In the genomic region with DNA sequence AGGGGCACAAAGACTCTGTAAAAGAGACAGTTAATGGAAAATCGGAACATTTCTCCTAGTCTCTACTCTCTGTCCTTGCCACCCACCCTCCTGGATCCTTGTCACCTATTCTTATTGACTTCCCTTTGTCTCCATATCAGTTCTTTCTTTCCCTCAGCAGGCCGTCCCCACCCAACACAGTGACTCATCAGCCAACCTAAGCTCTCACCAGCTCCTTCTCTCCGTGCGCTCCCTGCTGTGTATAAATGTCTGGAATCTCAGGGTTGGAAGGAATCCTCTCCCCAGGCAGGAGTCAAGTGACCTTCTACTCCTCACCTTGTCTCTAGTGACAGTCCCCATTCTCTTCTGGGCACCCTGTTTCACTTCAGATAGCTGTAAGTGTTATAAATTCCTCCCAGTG, we compare ENCODE assay signal across 27 mouse cellular contexts. TPM values are rescaled to one million over a fixed set of nuclear protein-coding genes. Genes with fewer than 3 reads are reported as not detected.
DNase-seq lines count a peak whose midpoint lies in the region; ATAC-seq and TF ChIP-seq lines count a peak whose summit lies in the region.
"Had no signal": no experiment of that assay in that cellular context is flagged by ENCODE, and none has a peak within 500 bp of the region (broad histone marks: within the 10 kb centered on the region; RNA-seq: fewer than 3 reads in every experiment).

No protein-coding gene starts in this region.

- H3K9ac ChIP-seq in heart, embryonic 14.5 days (ENCODE audit: low read length) = no peak overlapping the region
- no peak overlapping the region for H3K9ac ChIP-seq in intestine, embryonic 15.5 days
- H3K9ac ChIP-seq: forebrain, embryonic 15.5 days; heart, embryonic 15.5 days; liver, embryonic 15.5 days; midbrain, embryonic 15.5 days; neural tube, embryonic 12.5 days had no signal

- H3K4me1 ChIP-seq in heart, embryonic 14.5 days (ENCODE audit: control insufficient read depth in 2 of 2, insufficient read depth in 2 of 2, low read length in 2 of 2) = peaks cover 11 to 17% of the 10 kb centered on the region in 2 experiments; a peak in 3 of 4 replicates
- H3K4me1 ChIP-seq in intestine, embryonic 15.5 days (replicated peaks) = no peaks in the 10 kb centered on the region
- H3K4me1 ChIP-seq: forebrain, embryonic 15.5 days; liver, embryonic 15.5 days; midbrain, embryonic 15.5 days; neural tube, embryonic 12.5 days had no signal

- H3K4me3 ChIP-seq in heart, embryonic 14.5 days (ENCODE audit: control insufficient read depth in 1 of 2, insufficient read depth in 1 of 2, low read depth in 1 of 2, low read length in 2 of 2) = no peak overlapping the region
- H3K4me3 ChIP-seq in intestine, embryonic 15.5 days (replicated peaks) = no peak overlapping the region
- no peak overlapping the region for H3K4me3 ChIP-seq in gastrocnemius, adult 2 months
- H3K4me3 ChIP-seq: embryonic facial prominence, embryonic 10.5 days; forebrain, embryonic 15.5 days; heart, embryonic 15.5 days; limb, embryonic 10.5 days; liver, embryonic 15.5 days; midbrain, embryonic 15.5 days; neural tube, embryonic 12.5 days had no signal

- 40% methylated on average over 4 of the region's 4 CpGs for WGBS in heart, embryonic 14.5 days
- 64% methylated on average over 4 of the region's 4 CpGs for WGBS in intestine, embryonic 15.5 days

- no peak for ATAC-seq in heart, embryonic 14.5 days (ENCODE audit: insufficient number of reproducible peaks, insufficient read depth, low FRiP score, low read depth)
- ATAC-seq in intestine, embryonic 15.5 days = peak; percentile 55
- ATAC-seq: forebrain, embryonic 15.5 days; lung, postnatal 0 days had no signal

- peaks cover 3% of the 10 kb centered on the region; the same call in 1 of the 2 replicates for H3K27me3 ChIP-seq in heart, embryonic 14.5 days (ENCODE audit: control insufficient read depth, insufficient read depth, low read length)
- peaks cover 6% of the 10 kb centered on the region; the same call in 1 of the 2 replicates for H3K27me3 ChIP-seq in intestine, embryonic 15.5 days (replicated peaks)
- H3K27me3 ChIP-seq: CH12.LX; forebrain, embryonic 15.5 days; neural tube, embryonic 12.5 days had no signal

- no peak overlapping the region for H3K4me2 ChIP-seq in heart, embryonic 14.5 days (ENCODE audit: low read length)
- H3K4me2 ChIP-seq in intestine, embryonic 15.5 days (replicated peaks) = no peak overlapping the region
- H3K4me2 ChIP-seq: forebrain, embryonic 15.5 days; heart, embryonic 15.5 days; liver, embryonic 15.5 days; midbrain, embryonic 15.5 days; neural tube, embryonic 12.5 days had no signal

- no peaks in the 10 kb centered on the region for H3K36me3 ChIP-seq in heart, embryonic 14.5 days (ENCODE audit: control insufficient read depth, insufficient read depth, low read length)
- no peaks in the 10 kb centered on the region for H3K36me3 ChIP-seq in intestine, embryonic 15.5 days
- H3K36me3 ChIP-seq: embryonic facial prominence, embryonic 10.5 days; forebrain, embryonic 15.5 days; heart, embryonic 15.5 days; limb, embryonic 10.5 days; liver, embryonic 15.5 days; midbrain, embryonic 15.5 days; neural tube, embryonic 12.5 days had no signal

- H3K9me3 ChIP-seq in heart, embryonic 14.5 days (ENCODE audit: control insufficient read depth, low read length) = no peaks in the 10 kb centered on the region
- H3K9me3 ChIP-seq in intestine, embryonic 15.5 days = no peaks in the 10 kb centered on the region
- H3K9me3 ChIP-seq: embryonic facial prominence, embryonic 10.5 days; forebrain, embryonic 15.5 days; heart, embryonic 15.5 days; limb, embryonic 10.5 days; liver, embryonic 15.5 days; midbrain, embryonic 15.5 days; neural tube, embryonic 12.5 days had no signal

- TF ChIP-seq CTCF in gastrocnemius, adult 2 months (IDR thresholded peaks at IDR 0.05) = no peak

- intact Hi-C loops in heart, postnatal 25 days (cut with DNase I) = no loop called here
- intact Hi-C loops in gastrocnemius, adult 2 months (cut with DNase I) = no loop called here

- H3K27ac ChIP-seq in heart, embryonic 14.5 days (replicated peaks in 1 of 2; ENCODE audit: control insufficient read depth in 1 of 2, insufficient read depth in 1 of 2, low read depth in 2 of 2, low read length in 2 of 2) = peak overlapping the region; percentile 9 to 14; a peak in 1 of 4 replicates
- no peak overlapping the region for H3K27ac ChIP-seq in intestine, embryonic 15.5 days
- H3K27ac ChIP-seq in gastrocnemius, adult 2 months = no peak overlapping the region
- H3K27ac ChIP-seq: embryonic facial prominence, embryonic 10.5 days; forebrain, embryonic 15.5 days; heart, embryonic 15.5 days; limb, embryonic 10.5 days; liver, embryonic 15.5 days; macrophage; midbrain, embryonic 15.5 days; neural tube, embryonic 12.5 days had no signal

- no peak for DNase-seq in heart, postnatal 25 days (ENCODE audit: low spot score)
- DNase-seq in ES-CJ7 (ENCODE audit: low read depth, low spot score) = peak; percentile 74
- peak; percentile 5 for DNase-seq in MEL-GATA-1-ER (ENCODE audit: extremely low read depth, low read depth)
- DNase-seq in adrenal gland, adult 8-10 months = no peak
- no peak for DNase-seq in gastrocnemius, adult 2 months
- DNase-seq: adrenal gland, postnatal 14 days; B cell, adult 2 months; cerebellum, adult 9-11 months; gastrocnemius, postnatal 36 days; kidney, adult 8-10 months; kidney, postnatal 10 days; liver; retina, postnatal 1 day; right cerebral cortex, postnatal 4 days; thymus, postnatal 36 days had no signal

RNA-seq across cellular contexts. Expression of a gene that starts 52.9 kb away (rescaled TPM):
- 539 and 602 TPM in 2 replicates for polyA plus RNA-seq in heart, embryonic 14.5 days (2014; fragmentation: Nextera tagmentation; extraction: Ambion mirVana)
- total RNA-seq in heart, postnatal 25 days (2021) = 1 to 10 TPM; 2.3 to 3.3 TPM
- polyA plus RNA-seq in intestine, embryonic 15.5 days (2015; fragmentation: Nextera tagmentation; extraction: Ambion mirVana) = 7.1 and 7.4 TPM in 2 replicates
- 100 to 1,000 TPM in 1 of 4 experiments, 10 to 100 TPM in 1, 1 to 10 TPM in 2; 2.0 to 111 (median 45.5) TPM for total RNA-seq in adrenal gland, adult 8-10 months (2022)
- total RNA-seq in gastrocnemius, adult 2 months (2021) = under 1 TPM; 0.38 to 0.45 TPM
- polyA plus RNA-seq: macrophage had no signal

Comparison
In these comparisons a context has a peak if more than half of its experiments do, and no peak if none do; other contexts are left out.
1. H3K27ac ChIP-seq: peak in heart, embryonic 14.5 days (2 of 2); none in intestine, embryonic 15.5 days (single experiment) and gastrocnemius, adult 2 months (single experiment).
2. DNase-seq: peak in ES-CJ7 (single experiment) and MEL-GATA-1-ER (single experiment); none in heart, postnatal 25 days (single experiment), adrenal gland, adult 8-10 months (single experiment) and gastrocnemius, adult 2 months (single experiment).